Mouse (Mus musculus) monocyte, adult 5-6 weeks (primary cell): ENCODE measurements at regions not wholly inside any gene's neighbourhood (a gene's known extent, or its start where the extent isn't known, plus 50 kb on each side); places are given as distances from the start of the nearest gene placed in this dataset.

ENCODE experiments used
- ATAC-seq: fragments of 153-309, 156-312 bp; replicated peaks from 2 replicates; pipeline ENCODE4 v1.8.0; 2017; ENCODE audit warnings: mild to moderate bottlenecking; ENCODE audit not compliant: low TSS enrichment, insufficient number of reproducible peaks, severe bottlenecking, poor library complexity, low FRiP score

GRCm38 (mm10) chr9:43970043-43970795, 73.0 kb upstream of the Thy1 start:
- no peak for ATAC-seq

- no peak for ATAC-seq
Observed at GRCm38 (mm10) chr9:43970858-43971257, 72.3 kb upstream of the Thy1 start.

- peak; percentile 61; the same call in 1 of the 2 replicates for ATAC-seq
Observed at GRCm38 (mm10) chr9:43972290-43972689, 70.9 kb upstream of the Thy1 start.

DNA sequence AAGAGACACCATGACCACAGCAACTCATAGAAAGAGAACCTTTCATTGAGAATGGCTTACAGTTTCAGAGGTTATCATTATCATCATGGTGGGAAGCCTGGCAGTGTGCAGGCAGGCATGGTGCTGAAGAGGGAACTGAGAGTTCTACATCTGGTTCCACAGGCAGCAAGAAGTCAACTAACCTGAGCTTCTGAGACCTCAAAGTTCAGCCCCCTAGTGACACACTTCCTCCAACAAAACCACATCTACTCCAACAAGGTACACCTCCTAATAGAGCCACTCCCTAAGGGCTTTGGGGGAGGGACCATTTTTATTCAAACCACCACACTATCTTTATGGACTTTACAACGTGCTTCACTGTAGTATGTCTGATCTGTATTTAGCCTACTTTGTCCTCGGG, 67.8 kb upstream of the Thy1 start:
- no peak for ATAC-seq

GRCm38 (mm10) chr9:43976366-43976765, 66.8 kb upstream of the Thy1 start:
- no peak for ATAC-seq

- ATAC-seq = no peak
Observed at GRCm38 (mm10) chr9:43977773-43978172, 65.4 kb upstream of the Thy1 start.

GRCm38 (mm10) chr9:43981376-43981775, 61.8 kb upstream of the Thy1 start:
- ATAC-seq = no peak

- no peak for ATAC-seq
Observed at GRCm38 (mm10) chr9:43982359-43982889, 60.8 kb upstream of the Thy1 start.

DNA sequence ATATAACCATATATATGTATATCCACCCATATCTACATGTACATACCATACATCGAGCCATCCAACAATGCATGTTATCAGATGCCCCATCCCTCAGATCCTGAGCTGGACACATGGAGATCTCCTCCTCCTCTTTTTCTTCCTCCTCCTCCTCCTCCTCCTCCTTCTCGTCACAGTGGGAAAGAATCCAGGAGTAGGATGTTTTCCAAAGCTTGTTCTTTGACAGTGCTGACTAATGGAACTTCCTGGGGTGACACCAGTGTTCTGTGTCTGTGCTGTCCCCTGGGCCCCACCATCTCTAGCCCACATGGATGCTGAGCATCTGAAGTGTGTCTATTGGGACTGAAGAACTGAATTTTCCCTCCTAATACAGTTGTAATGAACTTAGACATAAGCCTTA, 60.0 kb upstream of the Thy1 start:
- no peak for ATAC-seq

DNA sequence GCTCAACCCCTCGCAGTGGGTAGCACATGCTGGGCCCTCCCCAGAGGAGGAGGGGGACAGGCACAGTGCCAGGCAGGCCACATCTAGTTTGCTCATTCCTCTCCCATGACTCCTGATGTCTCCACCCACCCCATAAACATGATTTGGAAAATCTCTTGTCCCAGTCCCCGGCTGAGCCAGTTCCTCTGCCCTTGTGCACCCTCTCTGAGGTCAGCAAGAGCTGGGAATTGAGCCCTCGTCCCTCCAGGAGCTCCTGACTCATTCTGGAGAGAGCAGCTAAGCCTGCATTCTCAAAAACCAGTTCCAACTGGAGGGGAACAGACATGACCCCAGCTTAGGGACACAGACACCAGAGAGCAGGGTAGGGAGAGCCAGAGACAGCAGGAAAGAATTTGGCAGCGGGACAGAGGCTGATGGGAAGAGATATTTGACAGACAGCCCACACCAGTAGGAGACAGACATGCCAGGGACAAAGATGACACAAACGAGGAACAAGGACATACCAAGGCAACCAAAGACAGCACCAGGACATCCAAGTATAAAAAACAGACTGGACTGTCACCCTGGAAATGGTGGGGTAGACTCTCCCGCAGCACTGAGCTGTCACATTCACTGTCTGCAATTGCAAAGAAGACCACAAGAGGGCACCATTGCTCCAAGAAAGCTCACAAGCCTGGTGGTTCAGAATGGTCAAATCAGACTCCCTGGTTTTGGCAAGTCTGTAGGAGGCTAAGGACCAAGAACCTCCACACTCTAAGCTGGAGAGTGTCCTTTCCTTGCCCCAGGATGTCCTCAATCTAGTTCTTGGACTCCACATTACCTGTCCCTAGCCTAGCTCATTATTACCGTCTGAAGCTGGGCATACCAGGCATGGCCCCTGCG, 58.8 kb upstream of the Thy1 start:
- peak; percentile 82 for ATAC-seq

DNA sequence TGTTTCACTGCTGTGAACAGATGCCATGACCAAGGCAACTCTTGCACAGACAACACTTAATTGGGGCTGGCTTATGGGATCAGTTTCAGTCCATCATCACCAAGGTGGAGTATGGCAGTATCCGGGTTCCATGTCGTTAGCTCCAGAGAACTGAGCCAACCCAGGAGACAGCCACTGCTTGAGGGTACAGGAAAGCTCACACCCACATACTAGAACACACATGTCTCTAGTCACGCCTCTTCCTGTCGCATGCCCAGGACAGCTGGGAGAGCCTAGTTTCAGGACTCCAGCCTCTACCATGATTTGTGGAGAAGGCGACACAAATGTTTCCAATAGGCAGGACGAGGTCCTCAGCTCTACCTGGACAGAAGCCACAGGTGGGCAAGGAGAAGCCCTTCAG, 55.2 kb upstream of the Thy1 start:
- ATAC-seq = no peak

- ATAC-seq = no peak
Observed at GRCm38 (mm10) chr9:43988981-43989860, 54.0 kb upstream of the Thy1 start.

DNA sequence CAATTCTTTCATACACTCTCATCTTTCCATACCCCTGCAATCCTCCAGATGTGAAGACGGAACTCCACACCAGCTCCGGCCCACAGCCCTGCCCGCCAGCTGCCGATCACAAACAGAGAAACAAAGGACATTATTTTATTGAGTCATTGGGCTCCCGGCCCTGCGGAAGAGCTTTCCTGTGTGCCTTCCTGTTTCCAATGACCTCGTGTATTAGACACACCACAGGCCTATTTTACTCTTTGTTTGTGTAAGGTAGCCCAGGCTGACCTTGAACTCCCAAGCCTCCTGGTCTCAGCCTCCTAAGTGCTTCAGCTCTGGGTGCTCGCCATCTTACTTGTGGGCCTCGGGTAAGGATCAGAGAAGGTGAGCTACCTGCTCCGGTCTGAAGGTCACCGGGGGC, 53.1 kb upstream of the Thy1 start:
- ATAC-seq = no peak

GRCm38 (mm10) chr9:43993221-43993976, 49.8 kb upstream of the Thy1 start:
- no peak for ATAC-seq
